Mouse (Mus musculus): ENCODE measurements around the gene Lrsam1. TPM values are rescaled to one million over a fixed set of nuclear protein-coding genes. Genes with fewer than 3 reads are reported as not detected.

Lrsam1 gene
- total RNA-seq, 2 experiments from 2014 or later, result 38.7 to 44.6 TPM

- DNase-seq (ENCODE audit: low spot score in 2 of 2), result no peak
These were observed 33.7 kb downstream of the Lrsam1 start for GRCm38 (mm10) chr2:32927624-32928234.

- no peak for DNase-seq (ENCODE audit: low spot score in 2 of 2)
These were observed 34.9 kb downstream of the Lrsam1 start for GRCm38 (mm10) chr2:32926330-32927075.

GRCm38 (mm10) chr2:32924306-32924844, 37.0 kb downstream of the Lrsam1 start:
- no peak for DNase-seq (ENCODE audit: low spot score in 2 of 2)

GRCm38 (mm10) chr2:32923551-32924250, 37.7 kb downstream of the Lrsam1 start:
- no peak for DNase-seq (ENCODE audit: low spot score in 2 of 2)

- no peak for DNase-seq (ENCODE audit: low spot score in 2 of 2)
These were observed 38.9 kb downstream of the Lrsam1 start for GRCm38 (mm10) chr2:32922564-32922963.

- no peak for DNase-seq (ENCODE audit: low spot score in 2 of 2)
These were observed 39.5 kb downstream of the Lrsam1 start for GRCm38 (mm10) chr2:32921801-32922380.

GRCm38 (mm10) chr2:32921235-32921634, 40.2 kb downstream of the Lrsam1 start:
- DNase-seq (ENCODE audit: low spot score in 2 of 2), result no peak

- DNase-seq (ENCODE audit: low spot score in 2 of 2), result no peak
These were observed 43.0 kb downstream of the Lrsam1 start for GRCm38 (mm10) chr2:32918391-32918790.

- DNase-seq (ENCODE audit: low spot score in 2 of 2), result peak; percentile 70 to 83
These were observed 43.9 kb downstream of the Lrsam1 start for GRCm38 (mm10) chr2:32917526-32917925.

- no peak for DNase-seq (ENCODE audit: low spot score in 2 of 2)
These were observed 46.5 kb downstream of the Lrsam1 start for GRCm38 (mm10) chr2:32914896-32915295.

- DNase-seq (ENCODE audit: low spot score in 2 of 2), result no peak
These were observed 47.1 kb downstream of the Lrsam1 start for GRCm38 (mm10) chr2:32914362-32914761.

GRCm38 (mm10) chr2:32912210-32912804, 49.1 kb downstream of the Lrsam1 start:
- DNase-seq (ENCODE audit: low spot score in 2 of 2), result peak; percentile 83 to 87

- DNase-seq (ENCODE audit: low spot score in 2 of 2), result no peak
These were observed 49.7 kb downstream of the Lrsam1 start for GRCm38 (mm10) chr2:32911639-32912182.

GRCm38 (mm10) chr2:32908796-32909195, 52.6 kb downstream of the Lrsam1 start:
- DNase-seq (ENCODE audit: low spot score in 2 of 2), result no peak

GRCm38 (mm10) chr2:32908272-32908671, 53.1 kb downstream of the Lrsam1 start:
- DNase-seq (ENCODE audit: low spot score in 2 of 2), result no peak

GRCm38 (mm10) chr2:32907442-32907841, 54.0 kb downstream of the Lrsam1 start:
- no peak for DNase-seq (ENCODE audit: low spot score in 2 of 2)

GRCm38 (mm10) chr2:32905297-32905696, 56.1 kb downstream of the Lrsam1 start:
- no peak for DNase-seq (ENCODE audit: low spot score in 2 of 2)

- no peak for DNase-seq (ENCODE audit: low spot score in 2 of 2)
These were observed 56.8 kb downstream of the Lrsam1 start for GRCm38 (mm10) chr2:32904637-32905036.

- no peak for DNase-seq (ENCODE audit: low spot score in 2 of 2)
These were observed 57.9 kb downstream of the Lrsam1 start for GRCm38 (mm10) chr2:32903470-32903869.

GRCm38 (mm10) chr2:32902126-32902525, 59.3 kb downstream of the Lrsam1 start:
- DNase-seq (ENCODE audit: low spot score in 2 of 2), result peak in 1 of 2 experiments; percentile 47

GRCm38 (mm10) chr2:32898983-32899382, 62.4 kb downstream of the Lrsam1 start:
- DNase-seq (ENCODE audit: low spot score in 2 of 2), result no peak
